Mouse (Mus musculus): Measurements from ENCODE around the gene Rab35. TPM values are rescaled to one million over a fixed set of nuclear protein-coding genes. Genes with fewer than 3 reads are reported as not detected.

Rab35 gene
- polyA plus RNA-seq, 1 experiment from 2014 or later, result 17.5 TPM

- ATAC-seq (ENCODE audit: low FRiP score, low read depth), result no peak
- WGBS, result 93% methylated on average over 10 of the region's 10 CpGs
- H3K4me3 ChIP-seq, result no peak overlapping the region
- no peaks in the 10 kb centered on the region for H3K9me3 ChIP-seq
- H3K4me1 ChIP-seq, result peaks cover 16% of the 10 kb centered on the region
- peaks cover 19% of the 10 kb centered on the region for H3K36me3 ChIP-seq
- H3K9ac ChIP-seq (replicated peaks), result 0 out of 2 replicates have a peak overlapping the region, but pooled peaks have one; percentile 15
- peaks cover 5% of the 10 kb centered on the region; the same call in 1 of the 2 replicates for H3K27me3 ChIP-seq
- H3K27ac ChIP-seq (replicated peaks), result no peak overlapping the region
- H3K4me2 ChIP-seq (replicated peaks), result no peak overlapping the region
Measured at GRCm38 (mm10) chr5:115650885-115651284, 19.2 kb downstream of the Rab35 start.

- 0 out of 2 replicates have a peak overlapping the region, but pooled peaks have one; percentile 41 for H3K4me3 ChIP-seq
- no peak for ATAC-seq (ENCODE audit: low FRiP score, low read depth)
- H3K9ac ChIP-seq (replicated peaks), result peak overlapping the region; percentile 60
- H3K4me1 ChIP-seq, result peaks cover 16% of the 10 kb centered on the region
- WGBS, result 90% methylated on average over 10 of the region's 10 CpGs
- H3K27me3 ChIP-seq, result peaks cover 6% of the 10 kb centered on the region
- no peak overlapping the region for H3K27ac ChIP-seq (replicated peaks)
- H3K36me3 ChIP-seq, result peaks cover 10% of the 10 kb centered on the region
- H3K9me3 ChIP-seq, result no peaks in the 10 kb centered on the region
- H3K4me2 ChIP-seq (replicated peaks), result peak overlapping the region; percentile 55; the same call in 1 of the 2 replicates
Measured at GRCm38 (mm10) chr5:115651821-115652220, 20.1 kb downstream of the Rab35 start.

GRCm38 (mm10) chr5:115652681-115653575, 21.2 kb downstream of the Rab35 start:
- Histone ChIP-seq H3K36me3 (no peaks in the 10 kb centered on the region), H3K4me3 (peak overlapping the region; percentile 41), H3K9me3 (no peaks in the 10 kb centered on the region), H3K9ac (replicated peaks) (peak overlapping the region; percentile 60), H3K27ac (replicated peaks) (peak overlapping the region; percentile 53), H3K27me3 (peaks cover 6% of the 10 kb centered on the region), H3K4me2 (replicated peaks) (peak overlapping the region; percentile 55), H3K4me1 (peaks cover 16% of the 10 kb centered on the region)
- WGBS, result 4% methylated on average over 35 of the region's 35 CpGs
- peak; percentile 100 for ATAC-seq (ENCODE audit: low FRiP score, low read depth)

- WGBS, result 93% methylated on average over 12 of the region's 12 CpGs
Measured at GRCm38 (mm10) chr5:115653776-115654175, 22.1 kb downstream of the Rab35 start.

GRCm38 (mm10) chr5:115656677-115657076, 25.0 kb downstream of the Rab35 start:
- no peaks in the 10 kb centered on the region for H3K9me3 ChIP-seq
- H3K4me2 ChIP-seq (replicated peaks), result no peak overlapping the region
- no peak overlapping the region for H3K27ac ChIP-seq (replicated peaks)
- WGBS, result 84% methylated on average over 6 of the region's 6 CpGs
- no peak overlapping the region for H3K9ac ChIP-seq (replicated peaks)
- peaks cover 11% of the 10 kb centered on the region for H3K4me1 ChIP-seq
- ATAC-seq (ENCODE audit: low FRiP score, low read depth), result no peak
- H3K36me3 ChIP-seq, result no peaks in the 10 kb centered on the region
- H3K27me3 ChIP-seq, result peaks cover 6% of the 10 kb centered on the region
- H3K4me3 ChIP-seq, result no peak overlapping the region

More at GRCm38 (mm10) chr5:115653776-115654175, 22.1 kb downstream of the Rab35 start:
- H3K4me3 ChIP-seq, result no peak overlapping the region
- no peak for ATAC-seq (ENCODE audit: low FRiP score, low read depth)
- no peak overlapping the region for H3K9ac ChIP-seq (replicated peaks)
- H3K4me2 ChIP-seq (replicated peaks), result no peak overlapping the region
- H3K9me3 ChIP-seq, result no peaks in the 10 kb centered on the region
- H3K27ac ChIP-seq (replicated peaks), result no peak overlapping the region
- no peaks in the 10 kb centered on the region for H3K36me3 ChIP-seq
- peaks cover 6% of the 10 kb centered on the region for H3K27me3 ChIP-seq
- H3K4me1 ChIP-seq, result peaks cover 16% of the 10 kb centered on the region

- no peak overlapping the region for H3K27ac ChIP-seq (replicated peaks)
- H3K4me3 ChIP-seq, result no peak overlapping the region
- no peak overlapping the region for H3K9ac ChIP-seq (replicated peaks)
- H3K9me3 ChIP-seq, result no peaks in the 10 kb centered on the region
- H3K36me3 ChIP-seq, result no peaks in the 10 kb centered on the region
- WGBS, result 79% methylated on average over 1 of the region's 1 CpGs
- no peak for ATAC-seq (ENCODE audit: low FRiP score, low read depth)
- H3K4me1 ChIP-seq, result peaks cover 5% of the 10 kb centered on the region
- H3K27me3 ChIP-seq, result peaks cover 6% of the 10 kb centered on the region
- no peak overlapping the region for H3K4me2 ChIP-seq (replicated peaks)
Measured at GRCm38 (mm10) chr5:115657234-115657633, 25.5 kb downstream of the Rab35 start.

- Histone ChIP-seq H3K4me2 (replicated peaks) (no peak overlapping the region), H3K36me3 (no peaks in the 10 kb centered on the region), H3K27me3 (peaks cover 6% of the 10 kb centered on the region), H3K27ac (replicated peaks) (no peak overlapping the region), H3K9ac (replicated peaks) (no peak overlapping the region; the same call in 1 of the 2 replicates), H3K4me1 (no peaks in the 10 kb centered on the region), H3K9me3 (no peaks in the 10 kb centered on the region), H3K4me3 (no peak overlapping the region)
- WGBS, result 91% methylated on average over 6 of the region's 6 CpGs
- no peak for ATAC-seq (ENCODE audit: low FRiP score, low read depth)
Measured at GRCm38 (mm10) chr5:115658352-115658751, 26.6 kb downstream of the Rab35 start.

- H3K9me3 ChIP-seq, result no peaks in the 10 kb centered on the region
- H3K4me1 ChIP-seq, result peaks cover 10% of the 10 kb centered on the region; the same call in 1 of the 2 replicates
- no peak overlapping the region for H3K4me3 ChIP-seq
- no peak overlapping the region for H3K27ac ChIP-seq (replicated peaks)
- H3K36me3 ChIP-seq, result no peaks in the 10 kb centered on the region
- no peaks in the 10 kb centered on the region for H3K27me3 ChIP-seq
- WGBS, result 89% methylated on average over 22 of the region's 22 CpGs
- ATAC-seq (ENCODE audit: low FRiP score, low read depth), result no peak
- H3K9ac ChIP-seq (replicated peaks), result no peak overlapping the region
- no peak overlapping the region for H3K4me2 ChIP-seq (replicated peaks)
Measured at GRCm38 (mm10) chr5:115662658-115663057, 30.9 kb downstream of the Rab35 start.

GRCm38 (mm10) chr5:115666366-115667065, 34.8 kb downstream of the Rab35 start:
- ATAC-seq (ENCODE audit: low FRiP score, low read depth), result no peak
- Histone ChIP-seq H3K9ac (replicated peaks) (no peak overlapping the region), H3K27me3 (0 out of 2 replicates have a peak, but pooled peaks cover 4% of the 10 kb centered on the region), H3K4me2 (replicated peaks) (no peak overlapping the region), H3K36me3 (no peaks in the 10 kb centered on the region), H3K4me1 (peaks cover 17% of the 10 kb centered on the region), H3K4me3 (no peak overlapping the region), H3K9me3 (no peaks in the 10 kb centered on the region), H3K27ac (replicated peaks) (no peak overlapping the region; the same call in 1 of the 2 replicates)
- WGBS, result 71% methylated on average over 8 of the region's 8 CpGs

GRCm38 (mm10) chr5:115667210-115667609, 35.5 kb downstream of the Rab35 start:
- Histone ChIP-seq H3K4me1 (peaks cover 17% of the 10 kb centered on the region), H3K27me3 (0 out of 2 replicates have a peak, but pooled peaks cover 4% of the 10 kb centered on the region), H3K27ac (replicated peaks) (no peak overlapping the region), H3K9me3 (no peaks in the 10 kb centered on the region), H3K4me2 (replicated peaks) (no peak overlapping the region), H3K9ac (replicated peaks) (no peak overlapping the region), H3K4me3 (no peak overlapping the region), H3K36me3 (no peaks in the 10 kb centered on the region)
- 60% methylated on average over 8 of the region's 8 CpGs for WGBS
- no peak for ATAC-seq (ENCODE audit: low FRiP score, low read depth)

- Histone ChIP-seq H3K36me3 (no peaks in the 10 kb centered on the region), H3K9ac (replicated peaks) (no peak overlapping the region), H3K9me3 (no peaks in the 10 kb centered on the region), H3K4me2 (replicated peaks) (no peak overlapping the region), H3K4me1 (peaks cover 17% of the 10 kb centered on the region), H3K27ac (replicated peaks) (no peak overlapping the region), H3K27me3 (peaks cover 4% of the 10 kb centered on the region; the same call in 1 of the 2 replicates), H3K4me3 (no peak overlapping the region)
- no peak for ATAC-seq (ENCODE audit: low FRiP score, low read depth)
- 2% methylated on average over 7 of the region's 7 CpGs for WGBS
Measured at GRCm38 (mm10) chr5:115667894-115668293, 36.2 kb downstream of the Rab35 start.

GRCm38 (mm10) chr5:115668986-115669385, 37.3 kb downstream of the Rab35 start:
- Histone ChIP-seq H3K4me1 (peaks cover 17% of the 10 kb centered on the region), H3K4me2 (replicated peaks) (no peak overlapping the region), H3K9me3 (no peaks in the 10 kb centered on the region), H3K27ac (replicated peaks) (no peak overlapping the region), H3K36me3 (no peaks in the 10 kb centered on the region), H3K9ac (replicated peaks) (no peak overlapping the region), H3K4me3 (no peak overlapping the region), H3K27me3 (peaks cover 4% of the 10 kb centered on the region; the same call in 1 of the 2 replicates)
- ATAC-seq (ENCODE audit: low FRiP score, low read depth), result no peak
- WGBS, result 82% methylated on average over 12 of the region's 12 CpGs
